Mouse (Mus musculus) telencephalon, adult 2 months (tissue): ENCODE measurements around the gene Lin28b.
"Not testable (repeated sequence)": the region's sequence is repeated elsewhere in the genome, so short reads cannot be mapped to it uniquely, and the experiment has no call there.

Source experiments
- DNase-seq: peaks from one replicate; pipeline ENCODE4 v3.0.0-alpha.2; 2011; ENCODE audit warnings: low read depth, low spot score

The Lin28b gene

DNA sequence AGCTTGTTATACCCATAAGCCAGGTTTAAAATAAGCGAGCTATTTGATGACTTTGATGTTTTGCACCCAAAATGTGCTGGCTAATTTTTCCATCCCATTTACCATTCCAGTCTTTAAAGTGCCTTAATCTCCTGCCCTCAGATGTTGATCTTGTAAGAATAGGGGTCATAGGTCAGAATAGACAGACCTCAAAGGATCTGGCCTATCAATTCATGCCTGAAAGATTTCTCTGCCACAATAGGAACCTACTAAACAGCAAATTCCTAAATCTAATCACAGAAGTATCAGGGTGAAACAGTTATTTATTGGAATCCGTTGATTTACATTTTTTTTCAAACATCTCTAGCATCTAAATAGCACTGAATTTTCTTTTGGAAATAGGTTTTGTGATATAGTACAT, 74.5 kb downstream of the Lin28b start:
- DNase-seq: no peak

GRCm38 (mm10) chr10:45410624-45411341, 75.4 kb downstream of the Lin28b start:
- DNase-seq: no peak

GRCm38 (mm10) chr10:45399702-45400243, 86.4 kb downstream of the Lin28b start:
- DNase-seq: no peak

- DNase-seq: no peak
Measured at GRCm38 (mm10) chr10:45398211-45398610, 88.0 kb downstream of the Lin28b start.

GRCm38 (mm10) chr10:45382637-45382958, 103.6 kb downstream of the Lin28b start:
- no peak for DNase-seq

DNA sequence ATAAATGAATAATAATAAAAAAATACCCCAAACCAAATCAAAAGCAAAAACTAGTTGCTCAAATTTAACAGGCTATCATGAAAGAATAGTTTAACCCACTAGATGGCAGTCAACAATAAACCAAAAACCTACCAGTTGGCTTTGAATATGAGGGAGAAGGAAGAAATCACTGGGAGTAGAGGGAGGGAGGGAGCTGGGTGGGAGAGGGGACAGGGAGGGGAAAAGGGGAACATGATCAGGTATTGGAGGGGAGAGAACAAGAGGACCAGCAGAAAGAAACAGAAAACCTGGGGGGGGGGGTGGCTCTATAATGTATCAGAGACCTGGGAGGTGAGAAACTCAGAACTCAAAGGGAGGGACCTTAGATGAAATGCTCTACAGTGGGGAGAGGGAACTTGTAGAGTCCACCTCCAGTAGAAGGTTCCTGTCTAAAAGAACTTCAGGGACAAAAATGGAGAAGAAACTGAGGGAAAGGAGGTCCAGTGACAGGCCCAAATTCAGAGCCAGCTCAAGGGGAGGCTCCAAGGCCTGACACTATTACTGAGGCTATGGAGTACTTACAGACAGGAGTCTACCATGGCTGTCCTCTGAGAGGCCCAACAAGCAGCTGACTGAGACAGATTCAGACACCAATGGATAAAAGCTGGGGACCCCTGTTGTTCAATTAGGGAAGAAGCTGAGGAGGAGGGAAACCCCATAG, 104.1 kb downstream of the Lin28b start:
- DNase-seq: no peak

GRCm38 (mm10) chr10:45378269-45378668, 107.9 kb downstream of the Lin28b start:
- no peak for DNase-seq

GRCm38 (mm10) chr10:45372994-45373692, 113.1 kb downstream of the Lin28b start:
- peak; percentile 52 for DNase-seq

- no peak for DNase-seq
Measured at GRCm38 (mm10) chr10:45370545-45370944, 115.7 kb downstream of the Lin28b start.

GRCm38 (mm10) chr10:45369639-45370038, 116.6 kb downstream of the Lin28b start:
- DNase-seq: no peak

DNA sequence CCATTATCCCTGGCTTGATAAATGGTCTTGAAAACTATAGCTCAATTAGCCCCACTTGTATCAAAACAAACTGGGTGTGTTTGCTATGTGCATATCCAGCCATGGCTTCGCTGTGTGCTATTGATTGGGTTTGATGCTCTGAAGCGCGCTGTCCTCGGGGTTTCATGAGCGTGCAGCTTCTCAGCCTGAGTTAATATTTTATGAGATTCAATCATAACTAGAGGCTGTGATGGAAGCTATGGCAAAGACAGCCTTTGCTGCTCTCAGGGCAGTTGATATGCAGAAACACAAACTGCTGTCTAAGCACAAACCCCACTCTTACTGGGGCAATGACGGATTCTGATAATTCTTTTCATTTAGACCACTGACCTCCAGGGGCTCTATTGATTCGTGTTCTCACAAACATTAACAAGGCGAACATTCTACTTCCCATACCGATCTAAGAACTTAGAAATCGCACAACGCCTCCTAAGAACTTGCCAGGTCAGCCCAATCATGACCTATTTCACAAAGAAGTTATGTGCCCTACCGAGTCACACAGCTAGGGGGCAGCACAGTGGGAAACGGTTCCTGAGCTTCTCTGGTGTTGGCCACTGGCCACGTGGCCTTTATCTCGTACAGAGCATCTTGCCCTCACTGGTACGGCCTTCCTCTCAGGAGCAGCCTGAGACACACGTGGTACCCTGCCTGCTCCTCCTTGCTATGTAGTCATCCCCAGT, 119.0 kb downstream of the Lin28b start:
- DNase-seq: no peak

DNA sequence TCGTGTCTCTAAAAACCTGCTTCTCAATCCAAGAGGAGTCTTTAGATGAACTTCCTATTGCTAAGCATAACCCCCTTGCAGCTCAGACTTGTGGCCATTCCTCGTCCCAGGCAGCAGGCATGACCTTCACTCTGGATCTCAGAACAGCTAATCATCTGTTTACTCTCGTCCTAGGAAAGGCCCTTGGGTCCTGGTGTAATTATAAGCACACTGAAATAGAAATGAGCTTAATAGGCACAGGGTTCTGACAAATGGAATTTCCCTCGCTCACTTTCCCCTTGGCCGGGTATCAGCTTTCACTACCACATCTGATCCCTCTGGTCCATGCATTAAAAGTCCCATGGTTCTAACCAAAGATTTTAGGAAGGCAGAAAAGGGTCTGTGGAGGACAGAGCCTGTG, 122.8 kb downstream of the Lin28b start:
- DNase-seq: no peak

DNA sequence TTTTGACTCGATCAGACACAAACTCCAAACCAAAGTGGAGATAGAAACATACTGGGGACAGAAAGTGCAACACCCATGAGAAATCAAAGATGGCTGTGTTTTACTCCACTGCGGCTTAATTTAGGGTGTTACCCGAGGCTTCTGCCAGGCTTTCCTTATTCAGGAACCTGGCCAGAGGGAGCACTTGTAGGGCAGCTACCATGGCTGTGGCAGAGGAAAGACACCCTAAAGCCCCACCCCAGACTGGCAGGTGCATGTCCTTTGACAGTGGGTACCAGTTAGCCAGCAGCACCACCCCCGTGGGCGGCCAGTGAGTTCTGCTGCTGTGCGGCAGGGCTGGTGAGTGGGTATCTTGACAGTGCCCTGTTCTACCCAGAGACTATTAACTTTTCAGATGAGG, 130.1 kb downstream of the Lin28b start:
- DNase-seq: no peak

DNA sequence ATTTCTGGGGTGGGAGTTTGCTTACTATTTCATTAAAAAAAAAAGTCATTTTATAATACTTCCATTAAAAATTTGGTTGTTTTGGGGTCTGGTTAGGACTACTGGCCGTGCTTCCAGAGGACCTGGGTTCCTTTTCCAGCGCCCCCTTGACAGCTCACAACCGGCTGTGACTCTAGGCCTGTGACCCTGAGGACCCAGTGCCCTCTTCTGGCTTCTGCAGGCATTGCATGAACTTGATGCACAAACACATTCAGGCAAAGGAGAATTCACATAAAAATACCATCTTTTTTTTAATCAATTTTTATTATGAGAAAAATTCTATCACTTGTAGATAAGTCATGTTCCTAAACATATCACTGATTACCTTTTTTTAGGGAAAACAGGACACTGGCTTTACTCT, 138.1 kb downstream of the Lin28b start:
- not testable (repeated sequence) for DNase-seq

GRCm38 (mm10) chr10:45345217-45345616, 141.0 kb downstream of the Lin28b start:
- no peak for DNase-seq

GRCm38 (mm10) chr10:45344381-45344780, 141.8 kb downstream of the Lin28b start:
- DNase-seq: no peak

DNA sequence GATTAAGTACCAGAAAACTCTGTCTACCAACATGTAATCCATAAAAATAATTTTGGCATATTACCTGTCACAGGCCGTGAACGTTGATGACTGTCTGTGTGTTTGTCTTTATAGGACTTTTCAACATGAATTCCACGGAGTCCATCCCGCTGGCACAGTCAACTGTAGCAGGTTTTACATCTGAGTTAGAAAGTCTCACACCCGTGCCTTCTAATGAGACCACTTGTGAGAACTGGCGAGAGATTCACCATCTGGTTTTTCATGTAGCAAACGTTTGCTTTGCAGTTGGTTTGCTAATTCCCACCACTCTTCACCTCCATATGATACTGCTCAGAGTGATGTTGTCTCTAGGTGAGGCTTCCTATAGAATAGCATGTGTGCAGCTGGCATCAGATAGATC, 147.1 kb downstream of the Lin28b start:
- no peak for DNase-seq

DNA sequence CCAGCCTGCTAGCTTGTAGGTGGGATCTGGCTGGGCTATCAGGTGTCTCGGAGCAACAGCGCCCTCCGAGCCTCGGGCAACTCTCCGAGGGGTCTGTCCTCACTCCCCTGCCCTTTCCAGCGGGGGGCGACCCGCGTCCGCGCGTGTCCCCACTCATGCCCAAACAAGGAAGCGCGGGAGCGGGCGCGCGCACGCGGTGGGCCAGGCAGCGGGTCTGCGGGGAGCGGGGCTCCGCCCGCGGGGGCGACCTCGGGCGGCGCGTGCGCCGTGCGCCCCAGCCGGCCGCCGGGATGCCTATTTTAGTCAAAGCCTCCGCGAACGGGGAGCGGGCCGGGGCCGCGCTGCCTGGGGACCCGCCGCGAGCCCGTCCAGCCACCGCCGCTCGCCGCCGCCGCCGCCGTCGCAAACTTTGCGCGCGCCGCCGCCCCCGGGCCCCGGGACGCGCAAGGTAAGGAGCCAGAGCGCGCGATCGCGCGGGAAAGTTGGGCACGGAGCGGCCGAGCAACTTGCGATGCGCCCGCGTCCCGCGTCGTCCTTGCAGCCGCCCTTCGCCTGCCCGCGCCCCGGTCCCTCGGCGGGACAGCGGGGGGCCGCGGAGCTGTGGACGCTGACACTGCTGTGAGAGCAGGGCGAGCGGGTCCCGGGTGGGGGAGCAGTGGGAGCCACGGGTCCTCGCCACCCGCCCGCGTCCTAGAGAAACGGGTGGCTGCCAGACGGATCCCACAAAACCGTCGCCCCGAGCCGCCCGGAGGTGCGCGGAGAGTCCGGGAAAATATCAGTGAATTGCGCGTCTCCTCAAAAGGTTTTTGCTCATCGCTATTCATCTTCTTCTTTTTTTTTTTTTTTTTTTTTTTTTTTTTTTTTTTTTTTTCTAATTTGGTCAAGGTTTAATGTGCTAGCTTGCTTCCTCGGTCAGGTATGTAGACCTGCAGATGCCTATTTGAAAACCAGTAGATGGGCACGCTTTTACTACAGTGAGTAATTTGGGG, 150.5 kb downstream of the Lin28b start, which contains the start of gene Bves:
Bves (plus strand) TSS at position 339 of the 989 bp plus-strand sequence.
- no peak for DNase-seq

DNA sequence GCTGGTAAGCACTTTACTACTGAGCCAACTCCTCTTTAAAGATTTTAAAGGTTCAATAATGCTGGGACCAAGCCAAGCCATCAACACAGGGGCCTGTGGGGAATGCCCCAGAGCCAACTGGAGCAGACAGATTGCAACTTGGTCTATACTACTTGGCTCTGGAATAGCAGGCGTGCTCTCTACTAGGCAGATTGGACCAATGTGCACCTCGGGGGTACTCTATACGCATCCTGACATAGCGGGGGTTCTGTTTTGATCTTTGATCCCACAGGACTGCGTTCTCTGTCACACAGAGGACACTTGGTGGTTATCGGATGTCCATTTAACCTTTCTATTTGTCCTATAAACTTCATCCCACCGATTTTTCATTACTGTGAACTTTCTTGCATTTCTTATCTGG, 151.3 kb downstream of the Lin28b start:
- no peak for DNase-seq

DNA sequence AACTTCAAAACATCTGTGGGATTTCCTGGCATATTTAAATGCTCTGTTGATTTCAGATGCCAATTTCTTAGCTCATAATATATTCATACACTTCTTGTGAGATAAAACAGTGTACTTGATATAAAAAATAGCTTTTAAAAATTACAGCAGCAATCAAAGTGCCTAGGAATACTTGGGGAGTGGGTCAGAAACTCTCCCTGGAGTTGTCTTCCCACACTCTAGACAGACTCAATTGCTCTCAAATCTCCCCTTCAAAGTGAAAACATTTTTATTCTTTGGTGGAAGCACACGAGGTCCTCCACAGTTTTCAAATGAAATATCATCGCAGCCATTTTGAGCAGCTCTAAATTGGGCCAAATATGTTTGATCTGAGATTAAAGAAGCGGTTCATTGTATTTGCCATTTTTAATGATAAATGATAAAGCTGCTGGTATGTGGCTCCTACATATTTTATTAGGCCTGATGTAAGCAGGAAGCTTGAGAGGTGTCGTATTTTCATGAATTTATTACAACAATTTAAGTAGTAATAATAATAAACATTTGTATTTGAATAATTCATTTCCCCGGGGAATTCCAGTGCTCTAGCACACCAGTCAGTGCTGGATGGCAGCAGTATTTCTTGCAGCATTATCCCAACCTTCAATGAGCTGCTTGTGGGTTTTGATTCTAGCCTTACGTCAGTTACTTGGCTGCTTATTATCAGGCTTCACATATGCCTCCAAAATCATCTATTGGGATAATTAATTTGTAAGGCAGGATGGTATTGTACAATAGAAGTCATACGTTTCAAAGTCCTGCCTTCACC, 157.8 kb downstream of the Lin28b start:
- no peak for DNase-seq
